Mouse (Mus musculus) midbrain, embryonic 14.5 days (tissue): ENCODE data around the gene Vipr1. TPM values are rescaled to one million over a fixed set of nuclear protein-coding genes. Genes with fewer than 3 reads are reported as not detected.

Experiments used
- ATAC-seq: fragments of 200-750 bp; cut with Nextera tagmentation; 2 replicates; pipeline ENCODE4 v1.8.0; 2017; ENCODE audit warnings: moderate number of reproducible peaks, moderate library complexity; ENCODE audit not compliant: low FRiP score, low TSS enrichment
- DNase-seq: peaks from one replicate; pipeline ENCODE4 v3.0.0-alpha.2; 2015
- H3K27ac ChIP-seq: fragments of 300-500 bp; sonication (generic); replicated peaks from 2 replicates; pipeline ENCODE4 v1.5.1; 2014; ENCODE audit warnings: mild to moderate bottlenecking, low read depth, low read length, moderate library complexity
- H3K27me3 ChIP-seq: fragments of 300-500 bp; sonication (generic); 2 replicates; pipeline ENCODE4 v1.6.1; 2014; ENCODE audit warnings: low read length, control low read depth, mixed read lengths; ENCODE audit not compliant: control insufficient read depth, insufficient read depth
- H3K36me3 ChIP-seq: fragments of 300-500 bp; sonication (generic); 2 replicates; pipeline ENCODE4 v1.6.1; 2014; ENCODE audit warnings: low read length, control low read depth; ENCODE audit not compliant: control insufficient read depth, insufficient read depth
- H3K4me1 ChIP-seq: fragments of 300-500 bp; sonication (generic); 2 replicates; pipeline ENCODE4 v1.6.1; 2014; ENCODE audit warnings: mild to moderate bottlenecking, antibody characterized with exemption, low read length, control low read depth; ENCODE audit not compliant: control insufficient read depth, insufficient read depth
- H3K4me2 ChIP-seq: fragments of 300-500 bp; sonication (generic); 2 replicates; pipeline ENCODE4 v1.6.1; 2014; ENCODE audit warnings: mild to moderate bottlenecking, low read length, moderate library complexity
- H3K4me3 ChIP-seq: fragments of 300-500 bp; sonication (generic); replicated peaks from 2 replicates; pipeline ENCODE4 v1.5.1; 2014; ENCODE audit warnings: low read depth, low read length
- H3K9ac ChIP-seq: fragments of 300-500 bp; sonication (generic); replicated peaks from 2 replicates; pipeline ENCODE4 v1.6.1; 2014; ENCODE audit warnings: mild to moderate bottlenecking, low read length, moderate library complexity
- H3K9me3 ChIP-seq: fragments of 300-500 bp; sonication (generic); 2 replicates; pipeline ENCODE4 v1.6.1; 2016; ENCODE audit warnings: low read length, control low read depth, mixed read lengths; ENCODE audit not compliant: control insufficient read depth
- WGBS: fragments of 180-500 bp; shearing (Covaris S2); extraction: QIAGEN DNeasy Blood & Tissue Kit; methylation state at CpG from one replicate; pipeline ENCODE4 v1.1.7; 2014; 5-methylcytosine and 5-hydroxymethylcytosine counted together
- polyA plus RNA-seq: library from polyadenylated mRNA; unstranded; fragments of >200 nt; fragmentation: Nextera tagmentation; extraction: Ambion mirVana; gene quantifications from 2 replicates; pipeline ENCODE4 v1.2.1, GENCODE M21; 2014

Gene Vipr1
- polyA plus RNA-seq, 1 experiment from 2014 or later: 0.25 TPM

GRCm38 (mm10) chr9:121710584-121710975, 68.1 kb downstream of the Vipr1 start:
- peak; percentile 25 for ATAC-seq

DNA sequence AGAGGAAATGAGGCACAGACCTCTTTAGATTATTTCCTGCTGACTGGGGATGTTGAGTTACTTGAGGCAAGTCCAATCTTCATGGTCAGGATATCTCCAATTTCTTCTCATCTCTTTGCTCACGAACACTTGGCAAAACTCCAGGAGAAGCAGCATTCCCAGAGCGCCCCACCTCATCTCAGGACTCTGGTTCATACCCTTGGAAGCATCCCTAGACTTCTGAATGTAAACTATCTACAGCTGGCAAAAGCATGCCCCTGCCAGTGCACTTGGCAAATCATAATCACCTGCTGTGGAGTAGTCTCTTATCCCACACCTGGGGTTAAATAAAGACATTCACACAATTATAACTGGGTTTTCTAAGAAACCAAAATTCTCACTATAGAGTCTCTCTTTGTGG, 74.5 kb downstream of the Vipr1 start:
- DNase-seq: no peak
- no peak overlapping the region for H3K9ac ChIP-seq
- WGBS: 91% methylated on average over 2 of the region's 2 CpGs
- no peaks in the 10 kb centered on the region for H3K9me3 ChIP-seq
- no peak overlapping the region for H3K4me3 ChIP-seq
- no peak overlapping the region for H3K27ac ChIP-seq
- peaks cover 14% of the 10 kb centered on the region for H3K36me3 ChIP-seq
- peaks cover 9% of the 10 kb centered on the region for H3K4me1 ChIP-seq
- no peak for ATAC-seq
- no peak overlapping the region for H3K4me2 ChIP-seq
- no peaks in the 10 kb centered on the region for H3K27me3 ChIP-seq

More at GRCm38 (mm10) chr9:121710584-121710975, 68.1 kb downstream of the Vipr1 start:
- 0% methylated on average over 18 of the region's 18 CpGs for WGBS
- Histone ChIP-seq H3K9me3 (no peaks in the 10 kb centered on the region), H3K27me3 (no peaks in the 10 kb centered on the region), H3K27ac (peak overlapping the region; percentile 90), H3K4me3 (peak overlapping the region; percentile 92), H3K4me1 (peaks cover 11% of the 10 kb centered on the region), H3K36me3 (peaks cover 14% of the 10 kb centered on the region), H3K9ac (peak overlapping the region; percentile 93), H3K4me2 (peak overlapping the region; percentile 87)
- DNase-seq: no peak

DNA sequence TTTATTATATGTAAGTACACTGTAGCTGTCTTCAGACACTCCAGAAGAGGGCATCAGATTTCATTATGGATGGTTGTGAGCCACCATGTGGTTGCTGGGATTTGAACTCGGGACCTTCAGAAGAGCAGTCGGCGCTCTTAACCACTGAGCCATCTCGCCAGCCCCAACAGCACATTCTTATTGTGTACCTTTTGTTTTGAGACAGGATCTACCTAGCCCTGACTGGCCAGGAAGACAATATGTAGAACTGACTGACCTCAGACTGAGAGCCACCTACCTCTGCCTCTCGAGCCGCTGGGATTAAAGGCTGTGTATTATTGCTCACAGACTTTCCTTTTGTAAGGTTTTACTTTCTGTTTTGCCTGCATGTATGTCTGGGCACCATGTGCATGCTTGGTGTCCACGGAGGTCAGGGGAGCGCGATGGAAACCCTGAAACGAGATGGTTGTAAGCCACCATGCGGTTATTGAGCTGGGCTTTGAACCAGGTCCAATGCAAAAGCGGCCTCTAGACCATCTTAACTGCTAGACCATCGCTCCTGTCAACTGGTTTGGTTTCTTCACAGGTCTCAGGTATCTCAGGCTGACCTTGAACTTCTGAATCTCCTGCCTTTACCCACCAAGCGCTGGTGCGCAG, 75.7 kb downstream of the Vipr1 start:
- DNase-seq (no peak), ATAC-seq (no peak; the same call in 1 of the 2 replicates)
- Histone ChIP-seq H3K9me3 (no peaks in the 10 kb centered on the region), H3K36me3 (peaks cover 4% of the 10 kb centered on the region), H3K27me3 (no peaks in the 10 kb centered on the region), H3K9ac (peak overlapping the region; percentile 77), H3K27ac (peak overlapping the region; percentile 96), H3K4me2 (peak overlapping the region; percentile 77), H3K4me3 (peak overlapping the region; percentile 92), H3K4me1 (peaks cover 9% of the 10 kb centered on the region)
- 71% methylated on average over 15 of the region's 15 CpGs for WGBS

- Histone ChIP-seq H3K36me3 (no peaks in the 10 kb centered on the region), H3K4me2 (peak within 1 kb of the TSS; percentile 79), H3K27ac (peak within 1 kb of the TSS; percentile 96), H3K4me1 (peaks cover 9% of the 10 kb centered on the region), H3K9me3 (no peaks in the 10 kb centered on the region), H3K9ac (peak within 1 kb of the TSS; percentile 91), H3K4me3 (peak within 1 kb of the TSS; percentile 92), H3K27me3 (no peaks in the 10 kb centered on the region)
- DNase-seq: peak; percentile 100
- peak; percentile 99 for ATAC-seq
- under 1% methylated on average over 59 of the region's 61 CpGs for WGBS
Measured at GRCm38 (mm10) chr9:121718792-121719318, 76.3 kb downstream of the Vipr1 start, which contains the start of gene Nktr. Nktr (plus strand) TSS chr9:121719169.

DNA sequence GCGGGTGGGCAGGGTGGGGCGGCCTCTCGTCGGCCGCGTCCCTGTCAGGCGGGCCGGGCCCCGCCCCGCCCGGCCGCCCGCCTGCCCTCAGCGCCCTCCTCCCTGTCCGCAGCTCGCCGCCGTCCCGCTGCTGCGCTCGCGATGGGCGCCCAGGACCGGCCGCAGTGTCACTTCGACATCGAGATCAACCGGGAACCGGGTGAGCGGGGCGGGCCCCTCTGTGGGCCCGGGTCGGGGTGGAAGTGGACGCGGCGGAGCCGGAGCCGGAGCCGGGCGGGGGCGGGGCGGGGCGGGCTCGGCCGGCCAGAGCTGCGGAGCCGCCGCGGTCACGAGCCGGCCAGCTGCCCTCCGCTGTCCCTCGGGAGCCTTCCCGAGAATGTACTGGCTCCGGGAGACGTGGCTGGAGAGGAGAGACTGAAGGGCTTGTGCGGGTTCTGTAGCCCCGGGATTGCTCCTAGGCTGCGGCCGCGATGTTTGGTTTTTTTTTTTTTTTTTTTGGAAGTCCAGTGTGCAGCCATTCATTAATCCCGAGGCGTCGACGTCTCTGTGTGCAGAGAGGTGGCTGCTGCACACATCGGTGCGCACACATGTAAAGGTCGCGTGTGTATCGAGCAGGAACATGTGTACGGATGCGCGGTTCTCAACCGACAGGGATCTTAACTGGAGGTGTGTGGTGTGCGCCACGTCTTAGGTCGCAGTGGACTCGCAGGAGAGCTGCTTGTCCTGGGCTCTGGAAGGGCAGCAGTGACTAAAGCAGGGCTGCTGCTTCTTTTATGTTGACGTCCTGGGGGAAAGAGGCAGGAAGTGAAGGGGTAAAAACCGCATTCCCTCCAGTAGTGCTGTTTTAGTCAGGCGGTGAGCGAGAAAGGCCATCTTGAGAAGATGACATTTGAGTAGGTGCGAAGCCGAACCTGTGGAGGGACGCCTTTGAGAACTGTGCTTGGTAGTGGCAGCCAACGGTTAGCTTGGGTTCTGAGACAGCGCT, 77.1 kb downstream of the Vipr1 start:
- H3K4me2 ChIP-seq: peak overlapping the region; percentile 79
- peak overlapping the region; percentile 96 for H3K27ac ChIP-seq
- peaks cover 9% of the 10 kb centered on the region for H3K4me1 ChIP-seq
- H3K36me3 ChIP-seq: no peaks in the 10 kb centered on the region
- ATAC-seq (peak; percentile 68; the same call in 1 of the 2 replicates), DNase-seq (peak; percentile 64)
- H3K4me3 ChIP-seq: peak overlapping the region; percentile 92
- peak overlapping the region; percentile 91 for H3K9ac ChIP-seq
- WGBS: under 1% methylated on average over 84 of the region's 87 CpGs
- H3K9me3 ChIP-seq: no peaks in the 10 kb centered on the region
- H3K27me3 ChIP-seq: no peaks in the 10 kb centered on the region

Other genes starting within 250 kb of the Vipr1 start
- gene Cck, start 147.0 kb upstream of the Vipr1 start, polyA plus RNA-seq: 29.1 and 37.5 TPM in 2 replicates
- gene Lyzl4, start 620 bp upstream of the Vipr1 start, polyA plus RNA-seq: not detected in 2 replicates
- gene Sec22c, start 62.8 kb downstream of the Vipr1 start, polyA plus RNA-seq: 20.0 and 27.7 TPM in 2 replicates
- 164 and 190 TPM in 2 replicates for gene Ss18l2, start 67.6 kb downstream of the Vipr1 start, polyA plus RNA-seq
- gene Nktr, start 76.5 kb downstream of the Vipr1 start, polyA plus RNA-seq: 61.5 and 73.0 TPM in 2 replicates
- 15.8 and 17.5 TPM in 2 replicates for gene Zfp651, start 116.6 kb downstream of the Vipr1 start, polyA plus RNA-seq
- 1.1 and 1.9 TPM in 2 replicates for gene Klhl40, start 134.9 kb downstream of the Vipr1 start, polyA plus RNA-seq
- 0.12 and 0.24 TPM in 2 replicates for gene Hhatl, start 149.8 kb downstream of the Vipr1 start, polyA plus RNA-seq
- gene Ccdc13, start 196.7 kb downstream of the Vipr1 start, polyA plus RNA-seq: 2.3 and 2.9 TPM in 2 replicates
- 135 and 165 TPM in 2 replicates for gene Higd1a, start 215.6 kb downstream of the Vipr1 start, polyA plus RNA-seq